Mouse (Mus musculus) spleen, adult 2 months (tissue): Measurements from ENCODE around the gene Kif3a. TPM values are rescaled to one million over a fixed set of nuclear protein-coding genes. Genes with fewer than 3 reads are reported as not detected.

Experiments
- DNase-seq, 2 experiments: peaks; one replicate each; pipeline versions ENCODE4 v3.0.0 to v3.0.0-alpha.2; 2012 to 2021; ENCODE audit warnings: low spot score in 2 of 2, low read depth in 1 of 2
- H3K27ac ChIP-seq: fragments of 200-500 bp; 2 replicates; pipeline ENCODE4 v1.5.1; 2012; ENCODE audit warnings: low read length, inconsistent platforms; ENCODE audit not compliant: insufficient read depth
- H3K27me3 ChIP-seq: fragments of 200-500 bp; 2 replicates; pipeline ENCODE4 v1.6.1; 2012; ENCODE audit warnings: mild to moderate bottlenecking, moderate library complexity, low read length, inconsistent platforms; ENCODE audit not compliant: control insufficient read depth, insufficient read depth
- H3K36me3 ChIP-seq: fragments of 200-500 bp; 2 replicates; pipeline ENCODE4 v1.6.1; 2012; ENCODE audit warnings: mild to moderate bottlenecking, low read length, inconsistent platforms; ENCODE audit not compliant: control insufficient read depth, insufficient read depth
- H3K4me1 ChIP-seq: fragments of 200-500 bp; 2 replicates; pipeline ENCODE4 v1.6.1; 2011; ENCODE audit warnings: inconsistent platforms; ENCODE audit not compliant: control insufficient read depth, insufficient read depth, insufficient read length
- H3K4me3 ChIP-seq: fragments of 200-500 bp; 2 replicates; pipeline ENCODE4 v1.5.1; 2011; ENCODE audit warnings: mild to moderate bottlenecking, inconsistent platforms; ENCODE audit not compliant: insufficient read depth, insufficient read length; ENCODE audit errors: extremely low read depth
- CTCF ChIP-seq: fragments of 200-500 bp; IDR thresholded peaks from 2 replicates; pipeline ENCODE4 v1.5.1; 2011; ENCODE audit warnings: mild to moderate bottlenecking, inconsistent platforms; ENCODE audit not compliant: insufficient read depth, insufficient read length, insufficient replicate concordance; ENCODE audit errors: extremely low read depth
- POLR2A ChIP-seq: fragments of 200-500 bp; IDR thresholded peaks from 2 replicates; pipeline ENCODE4 v1.6.1; 2011; ENCODE audit warnings: low read depth, low read length, inconsistent platforms
- WGBS: fragments of 180-500 bp; shearing (Covaris S2); methylation state at CpG from one replicate; pipeline ENCODE4 v1.1.7; 2018; 5-methylcytosine and 5-hydroxymethylcytosine counted together
- polyA plus RNA-seq: library from polyadenylated mRNA; depleted of rRNA; stranded (reverse); fragments of >200 nt; gene quantifications from 2 replicates; pipeline ENCODE4 v1.2.3, GENCODE M21; 2012

The Kif3a gene
- polyA plus RNA-seq, 1 experiment, result 1.3 TPM

GRCm38 (mm10) chr11:53522362-53522761 is 44.8 kb upstream of the Kif3a start:
- no peak for DNase-seq
- Histone ChIP-seq H3K27me3 (peaks cover 7% of the 10 kb centered on the region), H3K4me1 (peaks cover 5% of the 10 kb centered on the region), H3K36me3 (no peaks in the 10 kb centered on the region), H3K27ac (no peak overlapping the region), H3K4me3 (no peak overlapping the region)
- TF ChIP-seq POLR2A (no peak), CTCF (no peak)
- 91% methylated on average over 3 of the region's 3 CpGs for WGBS

DNA sequence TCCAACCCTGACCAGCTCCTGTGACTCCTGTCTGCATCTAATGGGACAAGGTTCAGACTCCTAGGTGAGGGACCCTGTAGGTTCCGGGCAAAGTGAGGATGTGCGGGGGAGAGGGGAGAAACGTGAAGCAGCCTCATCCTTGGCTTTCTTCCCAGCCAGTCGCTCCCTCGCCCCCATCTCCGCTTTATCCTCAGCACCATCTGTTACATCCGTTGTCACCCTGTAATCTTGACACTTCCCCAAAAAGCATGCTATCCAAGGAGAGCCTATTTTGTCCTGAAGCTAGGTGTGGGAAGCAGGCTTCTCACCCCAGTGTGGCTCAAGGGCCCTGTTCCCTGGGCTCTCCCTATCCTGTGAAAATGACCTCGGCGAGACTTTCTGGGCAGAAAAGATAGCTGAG is 44.2 kb upstream of the Kif3a start:
- DNase-seq, result no peak
- Histone ChIP-seq H3K36me3 (no peaks in the 10 kb centered on the region), H3K27me3 (peaks cover 7% of the 10 kb centered on the region), H3K4me1 (peaks cover 5% of the 10 kb centered on the region), H3K4me3 (no peak overlapping the region), H3K27ac (no peak overlapping the region)
- no peak for TF ChIP-seq CTCF
- 71% methylated on average over 9 of the region's 9 CpGs for WGBS

DNA sequence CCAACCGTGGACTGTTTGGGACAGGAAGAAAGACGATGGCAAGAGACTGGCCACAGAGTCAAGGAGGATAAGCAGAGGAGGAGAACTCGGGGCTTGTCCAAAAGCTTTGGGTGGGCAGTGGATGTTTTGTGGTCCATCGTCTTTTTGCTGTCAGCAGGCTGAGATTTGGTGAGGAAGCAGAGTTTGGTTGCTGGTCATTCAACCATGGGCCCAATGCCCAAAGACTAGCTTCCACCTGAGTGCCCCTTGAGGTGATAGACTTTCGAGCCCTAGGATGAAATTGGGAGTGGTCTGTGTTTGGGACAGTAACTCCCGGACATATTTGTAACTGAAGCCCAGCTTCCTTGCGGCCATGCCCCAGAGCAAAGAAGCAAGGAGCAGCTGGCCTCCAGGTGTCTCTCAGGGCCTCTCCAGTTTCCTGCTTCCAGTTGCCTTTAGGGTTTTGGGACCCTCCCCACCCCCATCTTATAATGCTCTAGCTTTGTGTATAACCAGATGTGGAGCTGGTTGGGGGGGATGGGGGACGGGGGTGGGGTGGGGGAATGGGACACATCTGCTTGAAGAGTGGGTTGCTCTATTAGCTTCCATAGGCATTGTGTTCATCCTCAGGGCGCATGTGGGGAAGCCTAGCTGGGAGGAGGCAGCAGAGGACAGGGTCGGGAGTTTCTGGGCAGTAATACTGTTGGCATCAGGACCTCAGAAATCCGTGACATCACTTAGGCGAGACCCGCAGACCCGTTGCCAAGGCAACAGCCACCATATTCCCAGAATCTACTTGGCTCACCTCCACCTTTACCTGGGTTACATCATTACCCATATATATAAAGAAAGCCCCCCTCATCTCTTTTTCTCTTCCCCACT is 43.4 kb upstream of the Kif3a start:
- TF ChIP-seq POLR2A, result no peak
- TF ChIP-seq CTCF, result no peak
- Histone ChIP-seq H3K36me3 (no peaks in the 10 kb centered on the region), H3K4me3 (no peak overlapping the region), H3K27me3 (peaks cover 7% of the 10 kb centered on the region), H3K4me1 (peaks cover 5% of the 10 kb centered on the region), H3K27ac (no peak overlapping the region)
- no peak for DNase-seq
- 86% methylated on average over 14 of the region's 14 CpGs for WGBS

DNA sequence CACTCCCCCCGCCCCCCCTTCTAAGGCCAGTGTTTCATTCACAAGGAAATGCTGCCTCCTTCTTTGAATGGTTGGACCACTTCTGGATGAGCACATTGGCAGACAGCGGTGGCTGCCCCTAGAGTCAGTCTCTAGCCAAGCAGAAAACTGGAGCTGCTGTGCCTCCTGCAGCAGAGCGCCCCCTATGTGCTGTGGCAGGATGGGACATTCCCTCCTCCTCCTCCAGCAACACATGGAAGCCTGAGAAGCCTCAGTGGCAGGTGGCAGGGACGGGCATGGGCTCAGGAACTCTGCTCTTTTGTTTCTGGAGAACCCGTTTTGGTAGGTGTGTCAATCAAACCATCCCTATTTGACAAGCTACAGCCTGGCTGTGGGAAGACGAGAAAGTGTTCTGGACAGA is 42.3 kb upstream of the Kif3a start:
- H3K27me3 ChIP-seq, result peaks cover 3% of the 10 kb centered on the region; the same call in 1 of the 2 replicates
- no peak for TF ChIP-seq CTCF
- no peaks in the 10 kb centered on the region for H3K4me1 ChIP-seq
- no peak for DNase-seq
- WGBS, result 85% methylated on average over 6 of the region's 6 CpGs
- no peak overlapping the region for H3K4me3 ChIP-seq
- H3K36me3 ChIP-seq, result no peaks in the 10 kb centered on the region
- H3K27ac ChIP-seq, result no peak overlapping the region

- no peak overlapping the region for H3K4me3 ChIP-seq
- no peak overlapping the region; the same call in 1 of the 2 replicates for H3K27ac ChIP-seq
- H3K36me3 ChIP-seq, result no peaks in the 10 kb centered on the region
- no peaks in the 10 kb centered on the region for H3K27me3 ChIP-seq
- no peak for TF ChIP-seq CTCF
- no peak for TF ChIP-seq POLR2A
- no peak for DNase-seq
- 85% methylated on average over 4 of the region's 4 CpGs for WGBS
- no peaks in the 10 kb centered on the region for H3K4me1 ChIP-seq
Measured at GRCm38 (mm10) chr11:53525461-53525860, 41.7 kb upstream of the Kif3a start.

GRCm38 (mm10) chr11:53528397-53529252 is 38.6 kb upstream of the Kif3a start:
- DNase-seq, result no peak
- H3K36me3 ChIP-seq, result no peaks in the 10 kb centered on the region
- no peaks in the 10 kb centered on the region for H3K27me3 ChIP-seq
- WGBS, result 63% methylated on average over 9 of the region's 9 CpGs
- no peak overlapping the region for H3K4me3 ChIP-seq
- no peak for TF ChIP-seq CTCF
- no peak for TF ChIP-seq POLR2A
- H3K27ac ChIP-seq, result no peak overlapping the region
- no peaks in the 10 kb centered on the region for H3K4me1 ChIP-seq

GRCm38 (mm10) chr11:53529253-53529557 is 38.0 kb upstream of the Kif3a start:
- H3K36me3 ChIP-seq, result no peaks in the 10 kb centered on the region
- WGBS, result 56% methylated on average over 6 of the region's 6 CpGs
- no peaks in the 10 kb centered on the region for H3K27me3 ChIP-seq
- TF ChIP-seq CTCF, result no peak
- DNase-seq, result no peak
- H3K4me1 ChIP-seq, result no peaks in the 10 kb centered on the region
- H3K27ac ChIP-seq, result no peak overlapping the region
- no peak overlapping the region for H3K4me3 ChIP-seq
